Mouse (Mus musculus) spleen, embryonic (tissue): ENCODE measurements around the gene Dera.

Experiments
- CTCF ChIA-PET: fragments of 350-600 bp; sonication (Branson Sonifier 250); formaldehyde crosslinking; loops from one replicate; lab custom pipeline; 2022; lab: Charles Lee

Gene Dera

DNA sequence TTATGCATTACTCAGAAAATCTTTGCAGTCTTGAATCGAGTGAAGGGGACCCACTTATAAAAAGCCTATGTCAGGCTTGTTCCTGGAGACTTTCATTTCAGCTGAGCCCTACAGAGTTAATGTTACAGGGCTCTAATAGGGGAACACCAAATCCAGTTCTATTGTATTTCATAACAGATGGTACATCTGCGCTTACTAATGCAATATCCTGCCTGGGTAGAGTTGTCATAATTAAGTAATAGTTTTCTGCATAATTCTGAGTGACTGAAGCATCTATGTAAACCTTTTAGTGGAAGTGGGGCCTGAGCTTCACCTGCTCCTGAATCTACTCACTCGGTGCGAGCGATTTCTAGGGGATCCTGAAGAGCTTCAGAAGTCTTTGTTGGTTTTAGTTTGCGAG lies 131.3 kb downstream of the Dera start:
- CTCF ChIA-PET = no interaction called here

GRCm38 (mm10) chr6:137886210-137886979 lies 132.0 kb downstream of the Dera start:
- CTCF ChIA-PET = no interaction called here

GRCm38 (mm10) chr6:137887258-137887657 lies 132.9 kb downstream of the Dera start:
- CTCF ChIA-PET = no interaction called here

- CTCF ChIA-PET = no interaction called here
These were observed 143.3 kb downstream of the Dera start for GRCm38 (mm10) chr6:137897671-137898070.

- CTCF ChIA-PET = no interaction called here
These were observed 146.9 kb downstream of the Dera start for GRCm38 (mm10) chr6:137901255-137901654.
